Mouse (Mus musculus) spleen, adult 2 months (tissue): ENCODE data around the gene Atg101.

Experiments
- CTCF ChIP-seq: fragments of 200-500 bp; IDR thresholded peaks from 2 replicates; pipeline ENCODE4 v1.5.1; 2011; ENCODE audit warnings: mild to moderate bottlenecking, inconsistent platforms; ENCODE audit not compliant: insufficient read depth, insufficient read length, insufficient replicate concordance; ENCODE audit errors: extremely low read depth
- POLR2A ChIP-seq: fragments of 200-500 bp; IDR thresholded peaks from 2 replicates; pipeline ENCODE4 v1.6.1; 2011; ENCODE audit warnings: low read depth, low read length, inconsistent platforms

DNA sequence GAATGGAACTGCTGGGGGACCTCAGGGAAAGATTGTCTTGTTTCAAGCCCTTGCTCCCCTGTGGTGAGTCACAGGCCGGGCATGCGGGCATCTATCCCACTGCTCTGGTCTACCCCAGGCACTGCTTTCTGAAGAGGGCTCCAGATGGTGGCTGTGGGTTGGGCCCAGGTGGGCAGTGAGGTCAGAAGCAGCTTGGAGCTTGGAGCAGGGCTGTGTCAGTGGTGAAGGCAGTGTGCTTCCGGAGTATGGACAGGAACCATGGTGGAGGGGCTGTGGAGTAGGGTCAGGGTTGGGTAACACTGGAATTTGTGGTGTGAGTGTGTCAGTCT, 45.5 kb downstream of the Atg101 start:
- TF ChIP-seq POLR2A (no peak), CTCF (no peak)
